Mouse (Mus musculus) spleen, adult 12 weeks (tissue): ENCODE results near the gene Wwox.
A peak's percentile ranks its signal among the peaks of the same experiment; 100 is the strongest.

Experiments used
- DNase-seq: peaks from one replicate; pipeline ENCODE4 v3.0.0; 2022; ENCODE audit warnings: low spot score

Gene Wwox

GRCm38 (mm10) chr8:114869321-114869720 lies 429.9 kb downstream of the Wwox start:
- no peak for DNase-seq

GRCm38 (mm10) chr8:114870410-114870809 lies 431.0 kb downstream of the Wwox start:
- no peak for DNase-seq

- DNase-seq = no peak
Measured at GRCm38 (mm10) chr8:114872491-114872890, 433.0 kb downstream of the Wwox start.

- DNase-seq = no peak
Measured at GRCm38 (mm10) chr8:114875161-114875560, 435.7 kb downstream of the Wwox start.

- no peak for DNase-seq
Measured at GRCm38 (mm10) chr8:114876161-114876611, 436.7 kb downstream of the Wwox start.

GRCm38 (mm10) chr8:114876696-114877206 lies 437.3 kb downstream of the Wwox start:
- no peak for DNase-seq

GRCm38 (mm10) chr8:114877234-114877633 lies 437.8 kb downstream of the Wwox start:
- DNase-seq = no peak

GRCm38 (mm10) chr8:114878449-114879276 lies 439.2 kb downstream of the Wwox start:
- DNase-seq = no peak

GRCm38 (mm10) chr8:114879277-114879568 lies 439.8 kb downstream of the Wwox start:
- DNase-seq = no peak

- DNase-seq = peak; percentile 7
Measured at GRCm38 (mm10) chr8:114879678-114880077, 440.2 kb downstream of the Wwox start.

GRCm38 (mm10) chr8:114880475-114881135 lies 441.1 kb downstream of the Wwox start:
- DNase-seq = no peak

GRCm38 (mm10) chr8:114881891-114882401 lies 442.5 kb downstream of the Wwox start:
- DNase-seq = peak; percentile 30

- no peak for DNase-seq
Measured at GRCm38 (mm10) chr8:114882504-114882903, 443.0 kb downstream of the Wwox start.

- no peak for DNase-seq
Measured at GRCm38 (mm10) chr8:114882936-114883606, 443.6 kb downstream of the Wwox start.

- DNase-seq = no peak
Measured at GRCm38 (mm10) chr8:114883967-114884366, 444.5 kb downstream of the Wwox start.

- no peak for DNase-seq
Measured at GRCm38 (mm10) chr8:114885026-114885592, 445.7 kb downstream of the Wwox start.

- no peak for DNase-seq
Measured at GRCm38 (mm10) chr8:114888388-114888787, 448.9 kb downstream of the Wwox start.

- no peak for DNase-seq
Measured at GRCm38 (mm10) chr8:114889578-114890374, 450.3 kb downstream of the Wwox start.

- no peak for DNase-seq
Measured at GRCm38 (mm10) chr8:114890478-114890877, 451.0 kb downstream of the Wwox start.

- no peak for DNase-seq
Measured at GRCm38 (mm10) chr8:114891252-114891651, 451.8 kb downstream of the Wwox start.

GRCm38 (mm10) chr8:114897432-114897831 lies 458.0 kb downstream of the Wwox start:
- DNase-seq = no peak
